Mouse (Mus musculus) hindbrain, embryonic 11.5 days (tissue): ENCODE results near the gene Ttc39d. TPM values are rescaled to one million over a fixed set of nuclear protein-coding genes. Genes with fewer than 3 reads are reported as not detected.

ENCODE experiments used
- ATAC-seq: fragments of 200-750 bp; cut with Nextera tagmentation; 2 replicates; pipeline ENCODE4 v1.8.0; 2017; ENCODE audit warnings: mild to moderate bottlenecking, moderate TSS enrichment, moderate library complexity; ENCODE audit not compliant: low FRiP score
- DNase-seq: peaks from one replicate; pipeline ENCODE4 v3.0.0-alpha.2; 2015; ENCODE audit warnings: low spot score
- H3K27ac ChIP-seq: fragments of 300-500 bp; sonication (generic); 2 replicates; pipeline ENCODE4 v1.5.1; 2014; ENCODE audit warnings: mild to moderate bottlenecking, low read depth, low read length
- H3K27me3 ChIP-seq: fragments of 300-500 bp; sonication (generic); 2 replicates; pipeline ENCODE4 v1.6.1; 2014; ENCODE audit warnings: mild to moderate bottlenecking, low read length, moderate library complexity, mixed read lengths; ENCODE audit not compliant: control insufficient read depth, insufficient read depth
- H3K36me3 ChIP-seq: fragments of 300-500 bp; sonication (generic); 2 replicates; pipeline ENCODE4 v1.6.1; 2014; ENCODE audit warnings: mild to moderate bottlenecking, low read length, moderate library complexity, mixed read lengths; ENCODE audit not compliant: control insufficient read depth, insufficient read depth
- H3K4me1 ChIP-seq: fragments of 300-500 bp; sonication (generic); replicated peaks from 2 replicates; pipeline ENCODE4 v1.6.1; 2014; ENCODE audit warnings: low read length, mixed read lengths; ENCODE audit not compliant: control insufficient read depth, insufficient read depth
- H3K4me2 ChIP-seq: fragments of 300-500 bp; sonication (generic); replicated peaks from 2 replicates; pipeline ENCODE4 v1.6.1; 2014; ENCODE audit warnings: mild to moderate bottlenecking, low read depth, low read length
- H3K4me3 ChIP-seq: fragments of 300-500 bp; sonication (generic); 2 replicates; pipeline ENCODE4 v1.5.1; 2014; ENCODE audit warnings: low read depth, low read length
- H3K9ac ChIP-seq: fragments of 300-500 bp; sonication (generic); 2 replicates; pipeline ENCODE4 v1.6.1; 2014; ENCODE audit warnings: low read depth, low read length
- H3K9me3 ChIP-seq: fragments of 300-500 bp; sonication (generic); 2 replicates; pipeline ENCODE4 v1.6.1; 2016; ENCODE audit warnings: low read length; ENCODE audit not compliant: control insufficient read depth
- WGBS: fragments of 180-500 bp; shearing (Covaris S2); extraction: QIAGEN DNeasy Blood & Tissue Kit; methylation state at CpG from one replicate; pipeline ENCODE4 v1.1.7; 2014; 5-methylcytosine and 5-hydroxymethylcytosine counted together
- polyA plus RNA-seq: library from polyadenylated mRNA; unstranded; fragments of >200 nt; fragmentation: Nextera tagmentation; extraction: Ambion mirVana; gene quantifications from 2 replicates; pipeline ENCODE4 v1.2.1, GENCODE M21; 2014

Gene Ttc39d
- 0.20 TPM in 1 of 2 replicates, not detected in the other for polyA plus RNA-seq

GRCm38 (mm10) chr17:80206671-80207581, at the start of gene Ttc39d, which contains the start of gene Srsf7:
TSS of gene Ttc39d (plus strand) at chr17:80207460.
TSS of gene Srsf7 (minus strand) at chr17:80207307.
- WGBS: 2% methylated on average over 90 of the region's 95 CpGs
- Histone ChIP-seq H3K27me3 (no peaks in the 10 kb centered on the region), H3K27ac (peak within 1 kb of the TSS; percentile 99), H3K4me3 (peak within 1 kb of the TSS; percentile 97), H3K36me3 (peaks cover 13% of the 10 kb centered on the region), H3K4me1 (no peaks in the 10 kb centered on the region), H3K9me3 (no peaks in the 10 kb centered on the region), H3K9ac (peak within 1 kb of the TSS; percentile 99), H3K4me2 (peak within 1 kb of the TSS; percentile 67)
- DNase-seq: peak; percentile 99
- ATAC-seq: peak; percentile 92

GRCm38 (mm10) chr17:80157489-80157888, 49.8 kb upstream of the Ttc39d start:
- DNase-seq (no peak), ATAC-seq (no peak)
- no peaks in the 10 kb centered on the region for H3K4me1 ChIP-seq
- no peaks in the 10 kb centered on the region for H3K36me3 ChIP-seq
- H3K27me3 ChIP-seq: no peaks in the 10 kb centered on the region
- WGBS: 90% methylated on average over 6 of the region's 6 CpGs
- H3K27ac ChIP-seq: no peak overlapping the region
- H3K4me3 ChIP-seq: no peak overlapping the region
- no peak overlapping the region for H3K4me2 ChIP-seq
- H3K9ac ChIP-seq: no peak overlapping the region
- H3K9me3 ChIP-seq: no peaks in the 10 kb centered on the region

- no peaks in the 10 kb centered on the region for H3K36me3 ChIP-seq
- no peaks in the 10 kb centered on the region for H3K27me3 ChIP-seq
- H3K4me2 ChIP-seq: no peak overlapping the region
- H3K4me3 ChIP-seq: no peak overlapping the region
- no peak for DNase-seq
- H3K27ac ChIP-seq: no peak overlapping the region
- H3K9me3 ChIP-seq: no peaks in the 10 kb centered on the region
- ATAC-seq: no peak
- WGBS: 85% methylated on average over 5 of the region's 5 CpGs
- no peaks in the 10 kb centered on the region for H3K4me1 ChIP-seq
- no peak overlapping the region for H3K9ac ChIP-seq
These were observed 46.8 kb upstream of the Ttc39d start for GRCm38 (mm10) chr17:80160454-80160853.

GRCm38 (mm10) chr17:80163991-80164390, 43.3 kb upstream of the Ttc39d start:
- WGBS: 85% methylated on average over 8 of the region's 8 CpGs

GRCm38 (mm10) chr17:80165741-80166140, 41.5 kb upstream of the Ttc39d start:
- Histone ChIP-seq H3K36me3 (no peaks in the 10 kb centered on the region), H3K9me3 (no peaks in the 10 kb centered on the region), H3K27ac (no peak overlapping the region), H3K4me1 (no peaks in the 10 kb centered on the region), H3K4me2 (no peak overlapping the region), H3K27me3 (no peaks in the 10 kb centered on the region), H3K9ac (no peak overlapping the region), H3K4me3 (no peak overlapping the region)
- WGBS: 86% methylated on average over 6 of the region's 6 CpGs
- ATAC-seq: no peak
- no peak for DNase-seq

More at GRCm38 (mm10) chr17:80163991-80164390, 43.3 kb upstream of the Ttc39d start:
- Histone ChIP-seq H3K4me3 (no peak overlapping the region), H3K27ac (no peak overlapping the region), H3K9ac (no peak overlapping the region), H3K27me3 (no peaks in the 10 kb centered on the region), H3K4me2 (no peak overlapping the region), H3K4me1 (no peaks in the 10 kb centered on the region), H3K36me3 (no peaks in the 10 kb centered on the region), H3K9me3 (no peaks in the 10 kb centered on the region)
- no peak for DNase-seq
- no peak for ATAC-seq

GRCm38 (mm10) chr17:80166346-80166745, 40.9 kb upstream of the Ttc39d start:
- no peak overlapping the region for H3K9ac ChIP-seq

GRCm38 (mm10) chr17:80167436-80167835, 39.8 kb upstream of the Ttc39d start:
- Histone ChIP-seq H3K27ac (no peak overlapping the region), H3K4me2 (no peak overlapping the region), H3K9ac (no peak overlapping the region), H3K9me3 (no peaks in the 10 kb centered on the region), H3K4me3 (no peak overlapping the region), H3K27me3 (no peaks in the 10 kb centered on the region), H3K4me1 (no peaks in the 10 kb centered on the region), H3K36me3 (no peaks in the 10 kb centered on the region)
- ATAC-seq (no peak), DNase-seq (no peak)
- WGBS: 57% methylated on average over 4 of the region's 4 CpGs

More at GRCm38 (mm10) chr17:80166346-80166745, 40.9 kb upstream of the Ttc39d start:
- DNase-seq (no peak), ATAC-seq (no peak)
- Histone ChIP-seq H3K9me3 (no peaks in the 10 kb centered on the region), H3K4me2 (no peak overlapping the region), H3K27me3 (no peaks in the 10 kb centered on the region), H3K27ac (no peak overlapping the region), H3K36me3 (no peaks in the 10 kb centered on the region), H3K4me1 (no peaks in the 10 kb centered on the region), H3K4me3 (no peak overlapping the region)
- 94% methylated on average over 6 of the region's 6 CpGs for WGBS

GRCm38 (mm10) chr17:80167851-80168251, 39.4 kb upstream of the Ttc39d start:
- H3K9me3 ChIP-seq: no peaks in the 10 kb centered on the region
- H3K4me2 ChIP-seq: no peak overlapping the region
- no peak overlapping the region for H3K27ac ChIP-seq
- WGBS: 63% methylated on average over 7 of the region's 7 CpGs
- DNase-seq (no peak), ATAC-seq (no peak)
- H3K36me3 ChIP-seq: no peaks in the 10 kb centered on the region
- H3K9ac ChIP-seq: no peak overlapping the region
- H3K4me1 ChIP-seq: no peaks in the 10 kb centered on the region
- H3K27me3 ChIP-seq: no peaks in the 10 kb centered on the region
- H3K4me3 ChIP-seq: no peak overlapping the region
